Mouse (Mus musculus) forebrain, embryonic 10.5 days (tissue): ENCODE results near the gene Cntn5. TPM values are rescaled to one million over a fixed set of nuclear protein-coding genes. Genes with fewer than 3 reads are reported as not detected.

Experiments used
- DNase-seq: peaks from one replicate; pipeline ENCODE4 v3.0.0-alpha.2; 2017; ENCODE audit warnings: low spot score; ENCODE audit errors: extremely low spot score
- H3K27ac ChIP-seq: fragments of 300-500 bp; sonication (generic); 2 replicates; pipeline ENCODE4 v1.5.1; 2016; ENCODE audit warnings: mild to moderate bottlenecking
- H3K27me3 ChIP-seq: fragments of 300-500 bp; sonication (generic); 2 replicates; pipeline ENCODE4 v1.6.1; 2016; ENCODE audit warnings: mild to moderate bottlenecking; ENCODE audit not compliant: poor library complexity, severe bottlenecking
- H3K36me3 ChIP-seq: fragments of 300-500 bp; sonication (generic); replicated peaks from 2 replicates; pipeline ENCODE4 v1.6.1; 2016; ENCODE audit warnings: mild to moderate bottlenecking, moderate library complexity
- H3K4me1 ChIP-seq: fragments of 300-500 bp; sonication (generic); 2 replicates; pipeline ENCODE4 v1.6.1; 2016
- H3K4me3 ChIP-seq: fragments of 300-500 bp; sonication (generic); 2 replicates; pipeline ENCODE4 v1.5.1; 2016; ENCODE audit warnings: mild to moderate bottlenecking, moderate library complexity
- H3K9me3 ChIP-seq: fragments of 300-500 bp; sonication (generic); 2 replicates; pipeline ENCODE4 v1.6.1; 2016; ENCODE audit warnings: mild to moderate bottlenecking, moderate library complexity
- WGBS: fragments of 180-500 bp; shearing (Covaris S2); methylation state at CpG from one replicate; pipeline ENCODE4 v1.1.7; 2016; 5-methylcytosine and 5-hydroxymethylcytosine counted together
- polyA plus RNA-seq: library from polyadenylated mRNA; unstranded; fragments of >200 nt; fragmentation: Nextera tagmentation; extraction: Ambion mirVana; gene quantifications from 2 replicates; pipeline ENCODE4 v1.2.1, GENCODE M21; 2016

Cntn5 gene
- polyA plus RNA-seq, 1 experiment from 2014 or later, result 0.89 TPM

DNA sequence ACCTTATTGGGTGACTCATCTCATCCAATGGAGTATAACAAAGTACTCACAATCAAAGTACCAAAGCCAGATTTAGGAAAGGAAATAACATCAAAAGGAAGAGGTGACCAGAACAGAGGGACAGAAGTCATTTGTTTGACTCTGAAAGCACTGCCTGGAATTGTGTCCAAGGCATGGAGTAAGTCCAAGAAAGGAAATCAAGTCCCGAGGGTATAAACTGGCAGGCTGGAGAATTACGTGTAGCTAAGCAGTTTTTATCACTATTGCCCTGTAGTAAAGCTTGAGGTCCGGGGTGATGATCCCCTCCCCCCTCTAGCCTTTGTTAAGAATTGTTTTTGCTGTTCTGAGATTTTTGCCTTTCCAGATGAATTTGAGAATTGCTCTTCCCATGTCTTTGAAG lies 185.6 kb downstream of the Cntn5 start:
- WGBS, result 80% methylated on average over 3 of the region's 3 CpGs

DNA sequence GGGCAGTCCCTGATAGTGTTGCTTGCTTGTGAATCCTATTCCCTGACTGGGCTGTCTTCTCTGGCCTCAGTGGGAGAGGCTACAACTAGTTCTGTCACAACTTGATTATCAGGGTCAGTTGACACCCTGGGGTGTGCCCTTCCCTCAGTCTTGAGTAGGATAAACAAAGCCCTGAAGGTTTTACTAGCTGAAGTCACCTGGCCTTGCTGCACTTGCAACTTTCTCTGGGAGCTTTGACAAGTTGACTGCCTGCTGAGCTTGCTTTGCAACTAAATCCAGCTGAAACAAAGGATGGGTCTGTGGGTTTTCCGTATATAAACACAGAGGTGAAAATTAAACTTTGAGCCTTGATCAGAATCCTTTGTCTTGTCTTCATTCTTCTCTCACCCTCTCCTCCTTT lies 190.9 kb downstream of the Cntn5 start:
- Histone ChIP-seq H3K4me1 (no peaks in the 10 kb centered on the region), H3K9me3 (no peaks in the 10 kb centered on the region), H3K27me3 (no peaks in the 10 kb centered on the region), H3K4me3 (no peak overlapping the region), H3K27ac (no peak overlapping the region), H3K36me3 (no peaks in the 10 kb centered on the region)
- DNase-seq, result no peak
- 9% methylated on average over 1 of the region's 1 CpGs for WGBS

More for the DNA sequence above, 185.6 kb downstream of the Cntn5 start:
- H3K4me3 ChIP-seq, result no peak overlapping the region
- DNase-seq, result no peak
- H3K27me3 ChIP-seq, result no peaks in the 10 kb centered on the region
- no peaks in the 10 kb centered on the region for H3K36me3 ChIP-seq
- H3K27ac ChIP-seq, result no peak overlapping the region
- no peaks in the 10 kb centered on the region for H3K9me3 ChIP-seq
- no peaks in the 10 kb centered on the region for H3K4me1 ChIP-seq

DNA sequence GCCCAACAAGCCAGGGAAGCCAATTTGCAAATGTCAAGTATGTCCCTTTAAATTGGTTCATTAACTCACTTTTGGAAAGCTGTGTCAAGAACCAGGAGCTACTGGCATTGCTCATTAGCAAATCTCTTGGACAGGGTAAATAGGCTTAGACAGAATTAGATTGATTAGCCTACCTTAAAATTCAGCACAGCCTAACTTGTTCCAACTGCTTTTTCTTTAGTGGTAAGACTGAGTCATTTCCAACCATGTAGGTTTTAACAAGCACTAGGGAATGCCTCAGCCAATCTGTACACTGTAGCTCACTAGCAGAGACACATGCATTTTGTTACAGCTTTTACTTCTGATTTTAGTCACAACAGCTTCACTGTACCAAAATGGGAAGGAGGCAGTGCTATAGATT lies 222.9 kb downstream of the Cntn5 start:
- no peak overlapping the region for H3K4me3 ChIP-seq
- H3K27me3 ChIP-seq, result no peaks in the 10 kb centered on the region
- H3K27ac ChIP-seq, result no peak overlapping the region
- no peak for DNase-seq
- no peaks in the 10 kb centered on the region for H3K36me3 ChIP-seq
- H3K4me1 ChIP-seq, result no peaks in the 10 kb centered on the region
- no peaks in the 10 kb centered on the region for H3K9me3 ChIP-seq

DNA sequence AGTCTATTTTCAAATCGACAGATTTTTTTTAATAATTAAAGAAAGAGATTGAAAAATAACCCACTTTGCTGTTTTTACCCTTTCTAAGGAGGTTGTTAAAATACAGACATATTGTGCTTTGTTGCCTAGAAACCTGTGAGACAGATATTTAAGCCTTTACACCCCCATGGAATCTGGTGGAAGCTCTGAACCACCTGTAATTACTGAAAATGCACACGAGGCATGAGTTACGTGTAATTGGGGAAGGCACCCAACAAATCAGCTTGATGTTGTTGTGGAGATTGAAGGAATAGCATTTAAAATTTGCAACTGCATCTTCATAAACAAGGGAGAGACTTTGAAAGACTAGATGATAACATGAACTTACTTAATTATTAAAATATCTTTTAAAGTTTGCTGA lies 223.4 kb downstream of the Cntn5 start:
- no peak for DNase-seq
- 76% methylated on average over 3 of the region's 3 CpGs for WGBS
- Histone ChIP-seq H3K27ac (no peak overlapping the region), H3K9me3 (no peaks in the 10 kb centered on the region), H3K36me3 (no peaks in the 10 kb centered on the region), H3K27me3 (no peaks in the 10 kb centered on the region), H3K4me1 (no peaks in the 10 kb centered on the region), H3K4me3 (no peak overlapping the region)

DNA sequence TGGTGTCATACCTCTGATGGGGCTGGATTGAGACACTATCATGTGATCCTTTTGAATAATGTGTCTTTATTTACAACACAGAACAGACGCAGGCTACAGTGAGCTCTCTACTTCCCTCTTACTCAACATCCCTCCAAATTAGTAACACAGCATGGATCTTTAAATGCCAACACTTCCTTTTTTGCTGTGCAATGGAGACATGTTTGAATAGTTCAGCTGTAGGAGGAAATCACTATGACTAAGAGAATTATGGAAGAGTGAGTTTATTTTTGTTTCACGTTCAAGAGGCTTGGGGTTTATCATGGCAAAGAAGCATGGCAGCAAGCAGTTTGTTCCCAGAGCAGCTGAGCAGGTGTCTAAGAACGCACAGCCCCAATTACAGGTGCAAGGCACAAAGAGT lies 235.9 kb downstream of the Cntn5 start:
- Histone ChIP-seq H3K36me3 (no peaks in the 10 kb centered on the region), H3K27me3 (no peaks in the 10 kb centered on the region), H3K4me1 (no peaks in the 10 kb centered on the region), H3K27ac (no peak overlapping the region), H3K9me3 (no peaks in the 10 kb centered on the region), H3K4me3 (no peak overlapping the region)
- WGBS, result 88% methylated on average over 3 of the region's 3 CpGs
- no peak for DNase-seq

DNA sequence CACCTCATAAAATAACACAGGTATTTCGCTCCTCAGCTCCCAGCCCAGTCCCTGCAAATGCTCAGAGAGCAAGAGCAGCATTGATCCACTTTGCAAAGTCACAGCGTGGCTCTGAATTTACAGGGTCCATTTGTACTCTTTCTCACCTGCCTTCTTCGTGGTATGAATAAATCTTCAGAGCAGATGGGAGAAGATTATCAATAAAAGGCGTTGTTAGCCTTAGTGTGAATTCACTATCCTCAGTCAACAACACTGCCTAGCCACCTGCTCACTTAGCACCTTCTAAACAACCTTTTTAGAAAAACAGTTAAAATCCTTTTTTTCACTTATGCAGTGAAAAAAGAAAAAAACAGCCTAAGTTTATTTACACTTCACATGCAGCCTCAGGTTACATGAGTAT lies 237.1 kb downstream of the Cntn5 start:
- DNase-seq, result no peak
- H3K4me3 ChIP-seq, result no peak overlapping the region
- no peaks in the 10 kb centered on the region for H3K36me3 ChIP-seq
- no peaks in the 10 kb centered on the region for H3K27me3 ChIP-seq
- WGBS, result 78% methylated on average over 4 of the region's 4 CpGs
- no peaks in the 10 kb centered on the region for H3K4me1 ChIP-seq
- no peaks in the 10 kb centered on the region for H3K9me3 ChIP-seq
- H3K27ac ChIP-seq, result no peak overlapping the region

DNA sequence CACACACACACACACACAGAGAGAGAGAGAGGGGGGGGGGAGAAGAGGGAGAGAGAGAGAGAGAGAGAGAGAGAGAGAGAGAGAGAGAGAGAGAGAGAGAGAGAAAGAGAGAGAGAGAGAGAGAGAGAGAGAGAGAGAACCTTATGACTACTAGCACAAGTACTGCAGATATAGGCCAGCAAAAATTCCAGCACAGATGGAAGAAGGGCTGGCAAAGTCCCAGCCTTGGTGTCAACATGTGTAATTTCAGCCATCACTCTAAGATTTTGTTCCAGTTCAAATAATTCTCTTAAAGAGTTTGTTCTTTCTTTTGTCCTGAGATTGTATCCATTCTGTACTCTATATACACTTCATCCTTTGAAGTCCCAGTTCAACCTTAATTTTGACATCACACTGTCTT lies 238.8 kb downstream of the Cntn5 start:
- Histone ChIP-seq H3K4me1 (no peaks in the 10 kb centered on the region), H3K9me3 (no peaks in the 10 kb centered on the region), H3K36me3 (no peaks in the 10 kb centered on the region), H3K27ac (no peak overlapping the region), H3K27me3 (no peaks in the 10 kb centered on the region), H3K4me3 (no peak overlapping the region)
- no peak for DNase-seq

DNA sequence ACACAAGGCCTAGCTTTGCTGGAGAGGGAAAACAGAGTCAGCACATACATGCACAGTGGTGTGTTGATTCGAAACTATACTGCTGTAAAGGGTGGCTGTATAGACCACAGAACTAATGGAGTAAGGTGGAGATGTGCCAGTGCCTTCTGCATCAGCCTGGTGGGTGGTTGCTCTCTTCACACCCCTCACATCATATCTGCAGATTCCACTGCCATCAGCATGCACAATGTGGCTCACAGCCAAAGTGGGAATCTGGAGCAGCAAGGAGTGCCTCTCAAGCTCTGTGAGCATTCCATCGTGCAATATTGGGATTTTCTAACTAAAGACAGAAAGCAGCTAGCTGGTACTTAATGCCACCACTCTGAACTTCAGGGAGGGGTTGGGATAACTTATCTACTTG lies 241.5 kb downstream of the Cntn5 start:
- Histone ChIP-seq H3K27ac (no peak overlapping the region), H3K4me1 (no peaks in the 10 kb centered on the region), H3K27me3 (no peaks in the 10 kb centered on the region), H3K36me3 (no peaks in the 10 kb centered on the region), H3K4me3 (no peak overlapping the region), H3K9me3 (no peaks in the 10 kb centered on the region)
- 84% methylated on average over 2 of the region's 2 CpGs for WGBS
- DNase-seq, result no peak

DNA sequence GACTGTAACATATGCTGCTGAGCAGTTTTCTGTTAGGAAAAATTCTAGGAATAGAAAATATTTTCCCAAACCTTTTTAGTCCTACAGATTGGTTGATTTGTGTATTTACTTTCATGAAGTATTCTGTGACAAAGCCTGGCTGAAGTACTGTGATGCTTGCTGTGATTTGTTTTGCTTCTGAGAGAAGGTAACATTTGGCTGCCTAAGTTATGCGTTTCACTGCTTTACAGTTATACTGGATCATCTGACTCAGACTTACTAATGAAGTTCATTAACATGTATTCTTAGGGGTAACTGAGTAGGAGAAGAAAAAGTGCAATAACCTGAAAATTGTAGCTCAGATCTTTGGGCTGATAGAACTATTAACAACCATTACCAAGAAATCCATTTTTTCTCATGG lies 245.1 kb downstream of the Cntn5 start:
- no peaks in the 10 kb centered on the region for H3K9me3 ChIP-seq
- no peaks in the 10 kb centered on the region for H3K4me1 ChIP-seq
- no peak for DNase-seq
- H3K36me3 ChIP-seq, result no peaks in the 10 kb centered on the region
- no peak overlapping the region for H3K4me3 ChIP-seq
- 84% methylated on average over 1 of the region's 1 CpGs for WGBS
- H3K27me3 ChIP-seq, result no peaks in the 10 kb centered on the region
- H3K27ac ChIP-seq, result no peak overlapping the region

DNA sequence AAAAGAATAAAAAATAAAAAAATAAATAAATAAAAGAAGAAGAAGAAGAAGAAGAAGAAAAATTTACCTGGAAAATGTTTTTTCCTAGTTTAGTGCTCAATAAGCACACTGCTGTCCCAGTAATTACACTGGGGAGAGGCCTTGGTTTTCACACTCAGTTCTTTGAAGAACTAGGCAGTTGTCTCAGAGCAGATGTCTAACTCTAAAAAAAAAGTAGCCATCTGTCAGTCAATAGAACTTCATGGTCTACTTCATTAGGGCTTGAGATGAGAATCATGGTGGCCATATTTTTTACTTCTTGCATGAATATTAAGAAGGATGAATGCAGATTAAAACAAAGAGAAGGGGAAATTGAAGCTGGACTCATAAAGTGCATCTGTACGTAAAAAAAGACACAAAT lies 246.5 kb downstream of the Cntn5 start:
- Histone ChIP-seq H3K27ac (no peak overlapping the region), H3K4me1 (no peaks in the 10 kb centered on the region), H3K36me3 (no peaks in the 10 kb centered on the region), H3K4me3 (no peak overlapping the region), H3K9me3 (no peaks in the 10 kb centered on the region), H3K27me3 (no peaks in the 10 kb centered on the region)
- WGBS, result 89% methylated on average over 1 of the region's 1 CpGs
- DNase-seq, result no peak

DNA sequence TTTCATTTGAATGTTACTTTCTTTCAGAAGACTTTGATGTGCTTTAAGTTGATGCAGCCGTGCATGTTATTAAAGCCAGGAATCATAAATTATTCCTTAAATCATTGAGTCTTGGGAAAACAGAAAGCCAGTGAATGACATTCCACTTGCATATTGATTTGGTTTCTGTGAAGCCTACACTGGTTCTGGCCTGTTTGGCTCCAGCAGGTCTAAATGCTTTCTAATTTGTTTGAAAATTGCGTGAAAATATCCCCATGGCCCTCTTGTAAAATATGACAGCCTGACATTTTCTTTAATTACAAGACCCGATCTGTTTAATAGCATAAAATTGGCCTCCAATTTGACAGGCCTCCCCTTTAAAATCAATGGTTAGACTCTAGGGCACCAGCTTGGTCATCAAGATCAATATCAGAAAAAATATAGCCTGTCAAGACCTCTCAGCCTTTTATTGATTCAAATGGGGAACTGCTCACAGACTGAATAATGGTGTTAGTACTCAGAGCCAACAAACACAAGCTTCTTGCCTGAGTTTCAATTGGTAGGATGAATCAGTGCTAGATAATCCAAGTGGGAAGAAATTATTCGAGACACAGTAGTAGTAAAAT lies 247.3 kb downstream of the Cntn5 start:
- H3K4me3 ChIP-seq, result no peak overlapping the region
- H3K4me1 ChIP-seq, result no peaks in the 10 kb centered on the region
- H3K36me3 ChIP-seq, result no peaks in the 10 kb centered on the region
- H3K27me3 ChIP-seq, result no peaks in the 10 kb centered on the region
- H3K9me3 ChIP-seq, result no peaks in the 10 kb centered on the region
- WGBS, result 84% methylated on average over 4 of the region's 4 CpGs
- no peak overlapping the region for H3K27ac ChIP-seq
- no peak for DNase-seq

DNA sequence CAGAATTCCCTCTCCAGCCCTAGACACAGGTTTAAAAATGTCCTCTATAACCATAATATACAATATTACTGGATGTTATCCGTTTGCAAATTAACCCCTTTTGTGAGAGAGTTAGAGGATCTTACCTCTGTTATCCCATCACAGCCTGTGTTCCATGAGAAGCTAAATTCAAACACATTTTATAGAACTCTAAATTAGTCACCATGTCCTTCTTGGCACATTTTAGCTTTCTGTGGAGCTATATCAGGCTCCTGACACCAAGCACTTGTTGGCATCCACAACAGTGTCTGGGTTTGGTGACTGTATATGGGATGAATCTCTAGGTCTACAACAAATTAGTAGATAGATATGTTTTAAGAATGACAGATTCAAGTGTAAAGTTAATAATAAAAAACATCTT lies 253.9 kb downstream of the Cntn5 start:
- H3K4me1 ChIP-seq, result no peaks in the 10 kb centered on the region
- no peaks in the 10 kb centered on the region for H3K36me3 ChIP-seq
- H3K9me3 ChIP-seq, result no peaks in the 10 kb centered on the region
- no peak overlapping the region for H3K4me3 ChIP-seq
- no peak overlapping the region for H3K27ac ChIP-seq
- H3K27me3 ChIP-seq, result no peaks in the 10 kb centered on the region
- 88% methylated on average over 1 of the region's 1 CpGs for WGBS
- DNase-seq, result no peak

DNA sequence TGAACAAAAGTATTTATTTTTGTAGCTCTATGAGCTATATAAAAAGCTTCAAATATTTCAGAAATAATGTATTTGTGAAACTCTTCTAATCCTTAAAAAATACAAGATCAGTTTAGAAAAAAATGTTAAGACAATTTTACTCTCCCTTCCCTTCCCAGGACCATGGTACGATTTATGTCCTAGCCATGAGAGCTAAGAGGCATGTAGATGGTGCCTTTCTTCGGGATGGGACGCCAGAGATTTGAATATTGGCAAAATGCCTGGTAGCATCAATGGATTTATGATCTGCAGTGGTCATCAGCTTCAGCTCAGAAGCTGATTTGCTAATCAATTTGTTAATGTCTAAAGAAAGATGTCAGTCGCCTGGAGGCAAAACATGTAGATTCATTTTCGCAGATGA lies 258.6 kb downstream of the Cntn5 start:
- no peaks in the 10 kb centered on the region for H3K27me3 ChIP-seq
- H3K4me3 ChIP-seq, result no peak overlapping the region
- 93% methylated on average over 5 of the region's 5 CpGs for WGBS
- peaks cover 8% of the 10 kb centered on the region; the same call in 1 of the 2 replicates for H3K4me1 ChIP-seq
- no peak for DNase-seq
- H3K27ac ChIP-seq, result no peak overlapping the region
- H3K36me3 ChIP-seq, result no peaks in the 10 kb centered on the region
- H3K9me3 ChIP-seq, result no peaks in the 10 kb centered on the region
